Comparison of ENCODE assay signal across 18 mouse cellular contexts in the genomic region with DNA sequence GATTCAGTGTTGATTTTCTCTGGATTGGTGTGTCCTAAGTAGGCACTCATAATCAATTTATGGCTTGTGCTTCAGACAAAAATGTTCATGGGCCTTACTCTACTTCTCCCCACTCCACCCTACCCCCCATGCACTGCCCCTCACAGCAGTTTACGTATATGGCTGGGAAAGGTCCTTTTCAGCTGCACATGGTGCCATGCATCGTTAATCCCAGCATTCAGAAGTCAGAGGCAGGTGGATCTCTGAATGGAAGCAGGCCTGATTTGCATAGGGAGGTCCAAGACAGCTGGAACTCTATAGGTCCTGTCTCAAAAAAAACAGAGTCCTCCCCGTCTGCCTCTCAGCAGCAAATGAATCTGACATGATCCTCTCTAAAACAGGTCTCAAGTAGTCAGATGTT.
"Had no signal": no experiment of that assay in that cellular context is flagged by ENCODE, and none has a peak within 500 bp of the region (broad histone marks: within the 10 kb centered on the region; RNA-seq: fewer than 3 reads in every experiment).

No protein-coding gene starts in this region.

- H3K27ac ChIP-seq: limb, embryonic 12.5 days; liver, embryonic 13.5 days; lung, embryonic 15.5 days; macrophage; neural tube, embryonic 13.5 days; stomach, embryonic 15.5 days had no signal

- DNase-seq: kidney, adult 11 months; kidney, adult 9 months; kidney, postnatal 10 days; layer of hippocampus, postnatal 36 days; liver; liver, embryonic 13.5 days; liver, postnatal 0 days; lung, postnatal 14 days; right cerebral cortex, postnatal 14 days; thymus, adult 2 months; thymus, postnatal 25 days had no signal

- H3K9me3 ChIP-seq: limb, embryonic 12.5 days; liver, embryonic 13.5 days; lung, embryonic 15.5 days; megakaryocyte, embryonic 14.5 days; neural tube, embryonic 13.5 days; stomach, embryonic 15.5 days had no signal

- H3K4me3 ChIP-seq: limb, embryonic 12.5 days; liver, embryonic 13.5 days; lung, embryonic 15.5 days; megakaryocyte, embryonic 14.5 days; neural tube, embryonic 13.5 days; stomach, embryonic 15.5 days had no signal

- H3K27me3 ChIP-seq: limb, embryonic 12.5 days; liver, embryonic 13.5 days; lung, embryonic 15.5 days; megakaryocyte, embryonic 14.5 days; neural tube, embryonic 13.5 days; stomach, embryonic 15.5 days had no signal

- H3K4me1 ChIP-seq: limb, embryonic 12.5 days; liver, embryonic 13.5 days; lung, embryonic 15.5 days; megakaryocyte, embryonic 14.5 days; stomach, embryonic 15.5 days had no signal

- H3K9ac ChIP-seq: limb, embryonic 12.5 days; liver, embryonic 13.5 days; liver, postnatal 0 days; lung, embryonic 15.5 days; neural tube, embryonic 13.5 days; stomach, embryonic 15.5 days had no signal

- H3K4me2 ChIP-seq: limb, embryonic 12.5 days; liver, embryonic 13.5 days; lung, embryonic 15.5 days; neural tube, embryonic 13.5 days; stomach, embryonic 15.5 days had no signal

- ATAC-seq: liver, postnatal 0 days; midbrain, embryonic 16.5 days had no signal
